Mouse (Mus musculus): Measurements from ENCODE around the gene Unc45b. TPM values are rescaled to one million over a fixed set of nuclear protein-coding genes. Genes with fewer than 3 reads are reported as not detected.

Gene Unc45b
- total RNA-seq, 2 experiments from 2014 or later = 18.7 to 30.4 TPM

Small RNAs within 50 kb of the gene (microRNA-seq; reads per million reads assigned to microRNA genes)
- gene Mir7679 = not detected

Other genes with a start within 250 kb of the Unc45b start
- under 1 TPM; 0.58 to 0.60 TPM for gene Cct6b, start 146.2 kb upstream of the Unc45b start, total RNA-seq (2021)
- gene Zfp830, start 146.2 kb upstream of the Unc45b start, total RNA-seq (2021) = 10 to 100 TPM; 17.7 to 20.8 TPM
- gene Lig3, start 129.4 kb upstream of the Unc45b start, total RNA-seq (2021) = 10 to 100 TPM; 19.8 to 22.1 TPM
- 10 to 100 TPM in 1 of 2 experiments, 1 to 10 TPM in 1; 9.2 to 11.2 TPM for gene Rffl, start 39.3 kb upstream of the Unc45b start, total RNA-seq (2021)
- 10 to 100 TPM; 14.8 to 19.3 TPM for gene Rad51d, start 19.9 kb upstream of the Unc45b start, total RNA-seq (2021)
- gene Fndc8, start 18.4 kb upstream of the Unc45b start, total RNA-seq (2021) = under 1 TPM in 1 of 2 experiments, not detected in 1; 0.30 TPM
- gene Nle1, start 2.1 kb upstream of the Unc45b start, total RNA-seq (2021) = 10 to 100 TPM; 18.6 to 22.0 TPM
- gene Slfn5, start 40.8 kb downstream of the Unc45b start, total RNA-seq (2021) = 10 to 100 TPM; 46.0 to 46.6 TPM
- gene Slfn9, start 81.3 kb downstream of the Unc45b start, total RNA-seq (2021) = 10 to 100 TPM in 1 of 2 experiments, 1 to 10 TPM in 1; 8.0 to 12.0 TPM
- under 1 TPM; 0.66 to 0.91 TPM for gene Slfn8, start 110.3 kb downstream of the Unc45b start, total RNA-seq (2021)
- gene Slfn2, start 154.6 kb downstream of the Unc45b start, total RNA-seq (2021) = 1 to 10 TPM; 6.6 to 8.3 TPM
- gene Slfn1, start 206.3 kb downstream of the Unc45b start, total RNA-seq (2021) = 1 to 10 TPM in 1 of 2 experiments, under 1 TPM in 1; 0.97 to 1.7 TPM

Measured in adrenal gland, postnatal 10 days (tissue).